Mouse (Mus musculus) CD8-positive naive resting alpha-beta T cell, adult 2 months (primary cell): ENCODE measurements around the gene Olfr943.

Experiments used
- DNase-seq, 2 experiments: peaks; one replicate each; pipeline ENCODE4 v3.0.0; 2022; ENCODE audit warnings: low read depth in 2 of 2, low spot score in 2 of 2

Olfr943 gene

GRCm38 (mm10) chr9:39166004-39166403, at the start of gene Olfr943:
Gene Olfr943 (plus strand): TSS chr9:39166304.
- DNase-seq, result no peak

GRCm38 (mm10) chr9:39127326-39127725, 38.8 kb upstream of the Olfr943 start:
- no peak for DNase-seq

- DNase-seq, result no peak
Observed at GRCm38 (mm10) chr9:39127831-39128230, 38.3 kb upstream of the Olfr943 start, which contains the start of gene Olfr27. Gene Olfr27 (plus strand): TSS chr9:39128131.

- no peak for DNase-seq
Observed at GRCm38 (mm10) chr9:39152401-39152800, 13.7 kb upstream of the Olfr943 start.

- no peak for DNase-seq
Observed at GRCm38 (mm10) chr9:39201620-39202019, 35.5 kb downstream of the Olfr943 start, which contains the start of gene Olfr944. Gene Olfr944 (plus strand): TSS chr9:39201920.
